Mouse (Mus musculus): ENCODE results near the gene Chst15.

Gene Chst15

GRCm38 (mm10) chr7:132317036-132317541, at the start of gene Chst15:
TSS of gene Chst15 (minus strand) at chr7:132317228.
- peak; percentile 83 to 84 for DNase-seq

GRCm38 (mm10) chr7:132365703-132366384, 48.8 kb upstream of the Chst15 start:
- no peak for DNase-seq

GRCm38 (mm10) chr7:132365111-132365510, 48.1 kb upstream of the Chst15 start:
- DNase-seq, result no peak

- no peak for DNase-seq
Observed at GRCm38 (mm10) chr7:132364506-132364905, 47.5 kb upstream of the Chst15 start.

- DNase-seq, result no peak
Observed at GRCm38 (mm10) chr7:132360336-132360735, 43.3 kb upstream of the Chst15 start.

- peak; percentile 66 to 77 for DNase-seq
Observed at GRCm38 (mm10) chr7:132358709-132359108, 41.7 kb upstream of the Chst15 start.

GRCm38 (mm10) chr7:132358250-132358649, 41.2 kb upstream of the Chst15 start:
- DNase-seq, result peak; percentile 26 to 80

GRCm38 (mm10) chr7:132357841-132358237, 40.8 kb upstream of the Chst15 start:
- DNase-seq, result no peak

GRCm38 (mm10) chr7:132356881-132357840, 40.1 kb upstream of the Chst15 start:
- no peak for DNase-seq

GRCm38 (mm10) chr7:132356185-132356584, 39.2 kb upstream of the Chst15 start:
- DNase-seq, result peak in 1 of 2 experiments; percentile 22

GRCm38 (mm10) chr7:132355767-132356166, 38.7 kb upstream of the Chst15 start:
- DNase-seq, result no peak

GRCm38 (mm10) chr7:132349075-132349572, 32.1 kb upstream of the Chst15 start:
- no peak for DNase-seq

GRCm38 (mm10) chr7:132347273-132348045, 30.4 kb upstream of the Chst15 start:
- DNase-seq, result peak; percentile 65 to 83

- DNase-seq, result no peak
Observed at GRCm38 (mm10) chr7:132345526-132346070, 28.6 kb upstream of the Chst15 start.

- no peak for DNase-seq
Observed at GRCm38 (mm10) chr7:132344606-132345005, 27.6 kb upstream of the Chst15 start.

GRCm38 (mm10) chr7:132343900-132344299, 26.9 kb upstream of the Chst15 start:
- no peak for DNase-seq

GRCm38 (mm10) chr7:132343146-132343545, 26.1 kb upstream of the Chst15 start:
- no peak for DNase-seq

- peak; percentile 43 to 63 for DNase-seq
Observed at GRCm38 (mm10) chr7:132339041-132339839, 22.2 kb upstream of the Chst15 start.

GRCm38 (mm10) chr7:132338350-132338749, 21.3 kb upstream of the Chst15 start:
- peak; percentile 35 to 64 for DNase-seq

- DNase-seq, result no peak
Observed at GRCm38 (mm10) chr7:132337268-132337917, 20.4 kb upstream of the Chst15 start.

- DNase-seq, result no peak
Observed at GRCm38 (mm10) chr7:132336781-132337180, 19.8 kb upstream of the Chst15 start.

Measured in kidney, postnatal 36 days (tissue).